ENCODE assay signal across 18 mouse cellular contexts in the genomic region with DNA sequence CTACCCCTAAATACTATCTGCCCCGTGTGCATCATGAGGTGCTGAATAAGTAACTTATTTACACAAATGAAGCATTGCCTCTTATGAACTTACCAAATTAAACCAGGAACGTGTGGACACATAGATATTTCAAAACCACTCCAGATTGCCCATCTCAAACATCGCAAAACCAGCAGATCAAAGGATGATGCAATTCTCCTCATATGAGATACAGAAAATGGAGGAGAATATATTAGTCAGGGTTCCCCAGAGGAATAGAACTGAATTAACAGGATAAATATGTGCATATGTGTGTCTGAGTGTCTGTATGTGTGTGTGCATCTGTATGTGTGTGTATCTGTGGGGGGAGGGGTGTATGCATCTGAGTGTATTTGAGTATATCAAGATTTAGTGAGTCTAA.
"Had no signal": no experiment of that assay in that cellular context is flagged by ENCODE, and none has a peak within 500 bp of the region (broad histone marks: within the 10 kb centered on the region; RNA-seq: fewer than 3 reads in every experiment).

No protein-coding gene starts in this region.

- H3K27ac ChIP-seq: liver, embryonic 14.5 days; midbrain, embryonic 10.5 days; midbrain, embryonic 12.5 days; midbrain, embryonic 15.5 days; neural tube, embryonic 13.5 days; neural tube, embryonic 15.5 days had no signal

- H3K27me3 ChIP-seq: midbrain, embryonic 12.5 days; midbrain, embryonic 15.5 days; neural tube, embryonic 13.5 days had no signal

- H3K4me1 ChIP-seq: midbrain, embryonic 15.5 days; neural tube, embryonic 13.5 days; neural tube, embryonic 15.5 days had no signal

- H3K4me2 ChIP-seq: lung, embryonic 14.5 days; midbrain, embryonic 12.5 days; midbrain, embryonic 15.5 days; neural tube, embryonic 13.5 days; neural tube, embryonic 15.5 days had no signal

- ATAC-seq: midbrain, embryonic 15.5 days had no signal

- H3K9ac ChIP-seq: liver, embryonic 14.5 days; lung, embryonic 14.5 days; midbrain, embryonic 12.5 days; midbrain, embryonic 15.5 days; neural tube, embryonic 13.5 days; neural tube, embryonic 15.5 days had no signal

- H3K36me3 ChIP-seq: midbrain, embryonic 10.5 days; midbrain, embryonic 12.5 days; midbrain, embryonic 15.5 days; neural tube, embryonic 13.5 days; neural tube, embryonic 15.5 days had no signal

- DNase-seq: lung, adult 18-20 months; lung, embryonic 14.5 days; lung, postnatal 14 days; lung, postnatal 4 days; retina, postnatal 1 day; right cerebral cortex, adult 18-20 months; right cerebral cortex, postnatal 25 days; right cerebral cortex, postnatal 4 days; spleen, adult 18-20 months; thymus, adult 18-20 months; thymus, postnatal 14 days; thymus, postnatal 36 days had no signal

- H3K4me3 ChIP-seq: midbrain, embryonic 10.5 days; midbrain, embryonic 12.5 days; midbrain, embryonic 15.5 days; neural tube, embryonic 13.5 days; neural tube, embryonic 15.5 days had no signal

- H3K9me3 ChIP-seq: midbrain, embryonic 10.5 days; midbrain, embryonic 12.5 days; midbrain, embryonic 15.5 days; neural tube, embryonic 13.5 days; neural tube, embryonic 15.5 days had no signal
